Mouse (Mus musculus) forebrain, embryonic 11.5 days (tissue): ENCODE data around the gene Sike1. TPM values are rescaled to one million over a fixed set of nuclear protein-coding genes. Genes with fewer than 3 reads are reported as not detected.

ENCODE experiments used
- ATAC-seq: fragments of 200-750 bp; cut with Nextera tagmentation; replicated peaks from 2 replicates; pipeline ENCODE4 v1.8.0; 2017; ENCODE audit warnings: moderate TSS enrichment; ENCODE audit not compliant: low FRiP score
- DNase-seq: peaks from one replicate; pipeline ENCODE4 v3.0.0-alpha.2; 2017; ENCODE audit warnings: low spot score
- H3K27ac ChIP-seq: fragments of 300-500 bp; sonication (generic); 2 replicates; pipeline ENCODE4 v1.5.1; 2014; ENCODE audit warnings: low read depth, low read length
- H3K27me3 ChIP-seq: fragments of 300-500 bp; sonication (generic); 2 replicates; pipeline ENCODE4 v1.6.1; 2014; ENCODE audit warnings: mild to moderate bottlenecking, low read length, mixed read lengths; ENCODE audit not compliant: control insufficient read depth, insufficient read depth
- H3K36me3 ChIP-seq: fragments of 300-500 bp; sonication (generic); 2 replicates; pipeline ENCODE4 v1.6.1; 2014; ENCODE audit warnings: mild to moderate bottlenecking, low read length, moderate library complexity, mixed read lengths; ENCODE audit not compliant: control insufficient read depth, insufficient read depth
- H3K4me1 ChIP-seq: fragments of 300-500 bp; sonication (generic); replicated peaks from 2 replicates; pipeline ENCODE4 v1.6.1; 2014; ENCODE audit warnings: low read length, mixed read lengths; ENCODE audit not compliant: control insufficient read depth, insufficient read depth
- H3K4me2 ChIP-seq: fragments of 300-500 bp; sonication (generic); 2 replicates; pipeline ENCODE4 v1.6.1; 2014; ENCODE audit warnings: low read depth, mild to moderate bottlenecking, low read length, moderate library complexity, mixed read lengths; ENCODE audit not compliant: severe bottlenecking
- H3K4me3 ChIP-seq: fragments of 300-500 bp; sonication (generic); 2 replicates; pipeline ENCODE4 v1.5.1; 2014; ENCODE audit warnings: low read depth, low read length
- H3K9ac ChIP-seq: fragments of 300-500 bp; sonication (generic); 2 replicates; pipeline ENCODE4 v1.6.1; 2014; ENCODE audit warnings: low read length
- H3K9me3 ChIP-seq: fragments of 300-500 bp; sonication (generic); 2 replicates; pipeline ENCODE4 v1.6.1; 2016; ENCODE audit warnings: low read length, mixed read lengths; ENCODE audit not compliant: control insufficient read depth
- WGBS: fragments of 180-500 bp; shearing (Covaris S2); extraction: QIAGEN DNeasy Blood & Tissue Kit; methylation state at CpG from one replicate; pipeline ENCODE4 v1.1.7; 2014; 5-methylcytosine and 5-hydroxymethylcytosine counted together
- polyA plus RNA-seq: library from polyadenylated mRNA; unstranded; fragments of >200 nt; fragmentation: Nextera tagmentation; extraction: Ambion mirVana; gene quantifications from 2 replicates; pipeline ENCODE4 v1.2.1, GENCODE M21; 2014

Gene Sike1
- polyA plus RNA-seq, 1 experiment from 2014 or later: 102 TPM

DNA sequence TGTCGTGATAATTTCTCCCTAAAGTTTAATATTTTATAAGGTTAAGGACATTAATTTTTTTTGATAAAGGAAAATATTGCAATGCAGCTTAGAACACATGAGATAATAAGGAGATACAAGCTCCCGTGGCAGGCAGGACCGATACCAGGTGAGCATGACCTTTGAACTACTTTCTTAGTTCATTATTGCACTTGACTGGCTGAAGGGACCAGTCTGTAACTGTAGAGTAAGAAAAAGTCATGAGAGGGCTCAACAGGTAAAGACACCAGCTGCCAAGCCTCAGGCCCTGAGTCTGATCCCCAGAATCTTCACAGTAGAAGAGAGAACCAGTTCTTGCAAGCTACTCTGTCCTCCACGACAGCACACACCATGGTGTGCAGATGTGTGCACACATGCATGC lies 18.6 kb upstream of the Sike1 start:
- H3K4me3 ChIP-seq: no peak overlapping the region
- H3K27ac ChIP-seq: no peak overlapping the region
- no peak overlapping the region for H3K4me2 ChIP-seq
- H3K36me3 ChIP-seq: no peaks in the 10 kb centered on the region
- no peaks in the 10 kb centered on the region for H3K9me3 ChIP-seq
- ATAC-seq (no peak), DNase-seq (no peak)
- no peaks in the 10 kb centered on the region for H3K27me3 ChIP-seq
- H3K9ac ChIP-seq: no peak overlapping the region
- WGBS: 81% methylated on average over 4 of the region's 4 CpGs
- peaks cover 4% of the 10 kb centered on the region; the same call in 1 of the 2 replicates for H3K4me1 ChIP-seq

DNA sequence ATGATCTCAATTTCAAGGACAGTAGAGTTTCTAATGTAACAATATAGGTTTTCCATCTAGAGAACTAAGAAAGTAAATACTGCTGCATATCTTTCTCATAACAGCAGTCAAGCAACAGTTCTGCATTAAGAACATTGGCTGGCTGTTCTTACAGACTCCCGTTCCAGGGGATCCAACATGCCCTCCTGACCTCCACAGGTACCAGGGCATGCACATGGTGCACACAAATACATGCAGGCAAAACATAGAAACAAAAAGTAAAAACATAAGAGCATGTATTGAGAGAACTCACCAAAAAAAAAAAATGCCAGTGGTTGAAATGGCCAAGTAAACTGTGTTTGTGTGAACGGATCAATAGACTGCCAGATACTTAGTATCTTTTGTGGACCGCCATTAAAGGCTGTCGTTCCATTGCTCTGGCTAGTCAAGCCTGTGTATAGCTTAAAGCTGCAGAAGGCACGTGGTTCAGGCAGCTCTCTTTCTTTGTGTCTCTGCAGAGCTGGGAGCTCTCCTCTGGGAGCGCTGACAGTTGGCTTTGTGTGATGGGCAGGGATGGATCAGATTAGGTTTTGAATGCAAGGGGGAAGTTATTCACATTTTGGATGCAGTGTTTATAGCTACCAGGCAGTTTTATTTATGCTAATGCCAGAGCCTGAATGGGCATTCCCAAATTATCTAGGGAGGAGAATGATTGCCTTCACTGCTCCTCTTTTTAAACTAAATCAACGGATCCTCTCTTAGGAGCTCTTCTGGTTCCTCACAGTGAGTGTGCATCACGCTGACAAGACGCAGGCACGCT lies 15.8 kb upstream of the Sike1 start:
- no peaks in the 10 kb centered on the region for H3K36me3 ChIP-seq
- H3K9me3 ChIP-seq: no peaks in the 10 kb centered on the region; the same call in 1 of the 2 replicates
- peak overlapping the region; percentile 37 for H3K4me2 ChIP-seq
- ATAC-seq (peak; percentile 96), DNase-seq (peak; percentile 65)
- 0 out of 2 replicates have a peak overlapping the region, but pooled peaks have one; percentile 14 for H3K9ac ChIP-seq
- H3K4me1 ChIP-seq: peaks cover 4% of the 10 kb centered on the region; the same call in 1 of the 2 replicates
- no peaks in the 10 kb centered on the region for H3K27me3 ChIP-seq
- 12% methylated on average over 10 of the region's 10 CpGs for WGBS
- H3K4me3 ChIP-seq: no peak overlapping the region
- H3K27ac ChIP-seq: 0 out of 2 replicates have a peak overlapping the region, but pooled peaks have one; percentile 34

DNA sequence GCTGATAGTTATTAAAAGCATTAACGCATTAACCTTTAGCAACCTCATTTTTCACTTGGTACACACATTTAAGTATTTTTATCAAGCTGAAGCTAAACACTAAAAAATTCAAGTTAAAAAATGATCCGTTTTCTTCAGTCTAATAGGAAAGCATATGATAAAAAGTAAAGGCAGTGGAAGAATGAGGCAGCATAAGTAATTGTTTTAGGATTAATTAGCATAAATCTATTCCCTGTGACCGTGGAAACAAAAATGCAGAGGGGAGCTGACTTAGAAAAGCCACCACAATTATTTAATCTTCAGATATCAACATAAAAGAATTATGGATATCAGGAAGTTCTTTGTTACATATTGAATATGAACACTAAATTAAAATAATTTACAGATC lies 15.2 kb upstream of the Sike1 start:
- Histone ChIP-seq H3K9ac (no peak overlapping the region), H3K36me3 (no peaks in the 10 kb centered on the region), H3K9me3 (no peaks in the 10 kb centered on the region; the same call in 1 of the 2 replicates), H3K4me2 (peak overlapping the region; percentile 37), H3K27ac (no peak overlapping the region), H3K4me1 (peaks cover 2% of the 10 kb centered on the region; the same call in 1 of the 2 replicates), H3K27me3 (no peaks in the 10 kb centered on the region), H3K4me3 (no peak overlapping the region)
- DNase-seq: no peak
- no peak for ATAC-seq
- WGBS: 38% methylated on average over 3 of the region's 3 CpGs

DNA sequence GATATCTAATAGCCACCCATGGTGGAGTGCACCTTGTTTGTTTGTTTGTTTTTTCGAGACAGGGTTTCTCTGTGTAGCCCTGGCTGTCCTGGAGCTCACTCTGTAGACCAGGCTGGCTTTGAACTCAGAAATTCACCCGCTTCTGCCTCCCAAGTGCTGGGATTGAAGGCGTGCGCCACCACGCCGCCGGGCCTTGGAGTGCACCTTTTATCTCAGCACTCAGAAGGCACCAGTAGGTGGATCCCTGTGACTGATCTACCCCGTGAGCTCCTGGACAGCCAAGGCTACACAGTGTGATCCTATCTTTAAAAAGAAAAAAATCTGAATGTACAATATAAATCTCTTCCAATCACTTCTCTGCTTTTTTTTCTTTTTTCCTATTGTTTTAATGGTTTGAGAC lies 4.5 kb upstream of the Sike1 start:
- WGBS: 80% methylated on average over 8 of the region's 8 CpGs
- ATAC-seq: no peak
- no peak overlapping the region for H3K9ac ChIP-seq

DNA sequence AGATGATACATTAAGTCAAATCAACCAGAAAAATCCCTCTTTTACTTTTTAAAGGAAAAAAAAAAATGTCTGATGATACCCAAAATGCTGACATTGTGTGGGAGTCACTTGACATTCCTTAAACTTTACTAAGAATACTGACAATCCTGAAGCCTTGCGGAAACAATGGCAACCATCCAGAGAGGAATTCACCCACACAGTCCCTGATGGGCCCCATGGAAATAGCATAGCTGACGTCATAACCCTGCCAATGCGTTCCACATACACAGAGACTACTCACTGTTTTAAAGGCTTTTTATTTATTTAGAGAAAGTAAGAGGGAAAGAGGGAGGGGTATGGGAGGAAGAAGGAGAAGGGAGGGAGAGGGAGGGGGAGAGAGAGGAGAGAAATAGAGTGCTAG lies 2.6 kb upstream of the Sike1 start:
- Histone ChIP-seq H3K27me3 (no peaks in the 10 kb centered on the region), H3K4me2 (no peak overlapping the region), H3K36me3 (no peaks in the 10 kb centered on the region), H3K27ac (no peak overlapping the region), H3K9me3 (no peaks in the 10 kb centered on the region), H3K9ac (no peak overlapping the region), H3K4me1 (0 out of 2 replicates have a peak, but pooled peaks cover 2% of the 10 kb centered on the region), H3K4me3 (no peak overlapping the region)
- ATAC-seq: no peak
- DNase-seq: no peak
- WGBS: 64% methylated on average over 3 of the region's 3 CpGs

More for the DNA sequence above, 4.5 kb upstream of the Sike1 start:
- Histone ChIP-seq H3K36me3 (no peaks in the 10 kb centered on the region), H3K27ac (no peak overlapping the region), H3K4me1 (0 out of 2 replicates have a peak, but pooled peaks cover 2% of the 10 kb centered on the region), H3K4me2 (no peak overlapping the region), H3K9me3 (no peaks in the 10 kb centered on the region), H3K27me3 (no peaks in the 10 kb centered on the region), H3K4me3 (no peak overlapping the region)
- no peak for DNase-seq

DNA sequence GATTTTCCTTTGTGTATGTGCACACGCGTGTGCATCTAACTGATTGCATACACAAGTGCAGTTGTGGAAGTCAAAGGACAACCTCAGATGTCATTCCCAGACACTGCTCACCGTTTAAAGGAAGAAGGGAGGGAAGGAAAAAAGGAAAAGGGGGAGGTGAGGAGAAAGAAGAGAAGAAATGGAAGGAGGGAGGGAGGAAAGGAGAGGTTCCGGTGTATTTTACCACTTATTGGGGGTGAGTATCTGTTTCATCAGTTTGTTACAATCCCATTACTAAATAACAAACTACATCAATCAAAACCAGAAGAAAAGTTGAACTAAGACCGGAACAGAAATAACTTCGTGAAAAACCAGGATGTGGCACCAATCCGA lies 289 bp upstream of the Sike1 start:
- Histone ChIP-seq H3K9me3 (no peaks in the 10 kb centered on the region), H3K36me3 (peaks cover 9% of the 10 kb centered on the region), H3K27ac (no peak overlapping the region), H3K4me2 (peak overlapping the region; percentile 72), H3K4me1 (0 out of 2 replicates have a peak, but pooled peaks cover 2% of the 10 kb centered on the region), H3K4me3 (peak overlapping the region; percentile 79), H3K9ac (peak overlapping the region; percentile 80), H3K27me3 (no peaks in the 10 kb centered on the region)
- 60% methylated on average over 7 of the region's 7 CpGs for WGBS
- DNase-seq: no peak
- no peak for ATAC-seq

DNA sequence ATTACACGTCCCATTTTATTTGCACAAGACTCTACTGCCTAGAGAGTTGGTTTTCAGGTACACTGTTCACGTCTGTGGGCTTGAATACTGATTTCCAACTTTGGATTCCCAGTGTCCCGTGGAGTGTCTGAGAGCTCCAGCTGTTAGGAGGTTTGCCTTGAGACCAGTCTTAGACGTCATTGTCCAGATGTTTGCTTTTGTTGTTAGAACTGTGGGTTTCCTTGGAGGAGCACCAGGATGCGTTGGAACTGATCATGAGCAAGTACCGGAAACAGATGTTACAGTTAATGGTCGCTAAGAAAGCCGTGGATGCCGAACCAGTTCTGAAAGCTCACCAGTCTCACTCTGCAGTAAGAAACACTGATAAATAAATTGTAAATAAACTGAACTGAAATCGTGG lies 1.5 kb downstream of the Sike1 start:
- Histone ChIP-seq H3K9me3 (no peaks in the 10 kb centered on the region), H3K27me3 (no peaks in the 10 kb centered on the region), H3K4me1 (0 out of 2 replicates have a peak, but pooled peaks cover 2% of the 10 kb centered on the region), H3K4me2 (no peak overlapping the region), H3K9ac (no peak overlapping the region), H3K27ac (no peak overlapping the region), H3K4me3 (no peak overlapping the region), H3K36me3 (peaks cover 15% of the 10 kb centered on the region)
- no peak for DNase-seq
- WGBS: 87% methylated on average over 10 of the region's 10 CpGs
- ATAC-seq: no peak

DNA sequence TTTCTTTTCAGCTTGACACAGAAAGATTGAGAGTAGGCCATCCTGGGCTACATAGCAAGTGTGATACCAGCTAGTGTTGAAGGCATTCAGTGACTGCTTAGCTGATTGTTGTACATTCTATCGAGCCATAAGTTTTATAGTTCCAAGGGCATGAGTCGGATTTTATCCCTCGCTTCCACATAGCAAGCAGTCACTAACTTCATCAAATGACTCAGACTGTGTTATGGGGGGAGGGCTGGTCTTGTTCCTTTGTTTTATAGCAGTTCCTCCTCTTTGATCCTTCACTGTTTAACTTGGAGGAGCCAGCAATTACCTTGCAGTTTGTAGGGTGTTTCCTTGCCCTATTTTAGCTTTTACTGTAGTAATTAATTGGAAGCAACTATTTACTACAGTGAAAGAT lies 2.1 kb downstream of the Sike1 start:
- WGBS: 98% methylated on average over 3 of the region's 3 CpGs
- no peak overlapping the region for H3K4me3 ChIP-seq
- peaks cover 15% of the 10 kb centered on the region for H3K36me3 ChIP-seq

DNA sequence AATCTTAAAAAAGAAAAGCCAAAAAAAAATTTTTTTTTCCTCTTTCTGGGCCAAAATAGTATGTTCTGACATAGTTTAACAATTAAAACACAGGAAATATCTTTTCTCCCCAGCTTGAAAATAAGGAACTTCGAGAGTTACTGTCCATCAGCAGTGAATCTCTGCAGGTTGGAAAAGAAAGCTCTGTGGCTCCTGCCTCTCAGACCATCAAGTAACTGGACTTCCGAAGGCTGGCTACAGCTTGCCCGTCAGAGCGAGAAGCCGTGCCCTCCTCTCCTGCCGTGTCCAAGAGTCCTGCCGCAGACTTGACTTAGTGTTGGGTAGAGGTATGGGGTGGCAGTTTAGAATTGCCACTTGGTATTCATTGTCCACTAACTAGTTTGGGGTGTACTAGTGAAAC lies 6.1 kb downstream of the Sike1 start:
- Histone ChIP-seq H3K9ac (no peak overlapping the region), H3K4me2 (no peak overlapping the region), H3K27me3 (no peaks in the 10 kb centered on the region), H3K4me3 (no peak overlapping the region), H3K27ac (no peak overlapping the region), H3K9me3 (no peaks in the 10 kb centered on the region), H3K4me1 (no peaks in the 10 kb centered on the region), H3K36me3 (peaks cover 15% of the 10 kb centered on the region)
- ATAC-seq (no peak), DNase-seq (no peak)
- 95% methylated on average over 7 of the region's 7 CpGs for WGBS

More for the DNA sequence above, 2.1 kb downstream of the Sike1 start:
- Histone ChIP-seq H3K9me3 (no peaks in the 10 kb centered on the region), H3K27me3 (no peaks in the 10 kb centered on the region), H3K4me2 (no peak overlapping the region), H3K9ac (no peak overlapping the region), H3K4me1 (0 out of 2 replicates have a peak, but pooled peaks cover 2% of the 10 kb centered on the region), H3K27ac (no peak overlapping the region)
- DNase-seq: no peak
- no peak for ATAC-seq
